8 mouse cellular contexts compared by ENCODE assay signal in genomic region chr14:105730786-105731185, GRCm38 (mm10).
DNase-seq lines count a peak whose midpoint lies in the region; ATAC-seq lines count a peak whose summit lies in the region.

No protein-coding gene starts in this region.

- no peak overlapping the region for H3K9ac ChIP-seq in embryonic facial prominence, embryonic 14.5 days (ENCODE audit: low read depth, low read length)
- H3K9ac ChIP-seq in hindbrain, embryonic 14.5 days, result no peak overlapping the region
- no peak overlapping the region for H3K9ac ChIP-seq in liver, embryonic 13.5 days
- H3K9ac ChIP-seq in neural tube, embryonic 12.5 days, result no peak overlapping the region

- peaks cover 29% of the 10 kb centered on the region for H3K4me1 ChIP-seq in embryonic facial prominence, embryonic 14.5 days (ENCODE audit: control insufficient read depth, insufficient read depth, low read length)
- peaks cover 18% of the 10 kb centered on the region for H3K4me1 ChIP-seq in hindbrain, embryonic 14.5 days (replicated peaks; ENCODE audit: control insufficient read depth, insufficient read depth, low read length)
- peaks cover 12% of the 10 kb centered on the region for H3K4me1 ChIP-seq in liver, embryonic 13.5 days (replicated peaks)
- H3K4me1 ChIP-seq in neural tube, embryonic 12.5 days, result peaks cover 21% of the 10 kb centered on the region

- H3K4me2 ChIP-seq in embryonic facial prominence, embryonic 14.5 days (ENCODE audit: low read depth, low read length), result peak overlapping the region; percentile 19; the same call in 1 of the 2 replicates
- peak overlapping the region; percentile 58 for H3K4me2 ChIP-seq in hindbrain, embryonic 14.5 days (replicated peaks)
- no peak overlapping the region for H3K4me2 ChIP-seq in liver, embryonic 13.5 days
- H3K4me2 ChIP-seq in neural tube, embryonic 12.5 days (replicated peaks), result 0 out of 2 replicates have a peak overlapping the region, but pooled peaks have one; percentile 2

- DNase-seq in adrenal gland, postnatal 14 days, result peak; percentile 45
- DNase-seq in adrenal gland, adult 18-20 months (ENCODE audit: low spot score in 2 of 2), result no peak
- peak; percentile 5 for DNase-seq in adrenal gland, postnatal 25 days
- DNase-seq in embryonic facial prominence, embryonic 14.5 days (ENCODE audit: low spot score), result peak; percentile 69
- DNase-seq in hindbrain, embryonic 14.5 days (ENCODE audit: low spot score), result no peak
- DNase-seq in liver, embryonic 13.5 days, result peak; percentile 6
- no peak for DNase-seq in frontal cortex, postnatal 14 days (ENCODE audit: low spot score in 2 of 2)

- no peaks in the 10 kb centered on the region for H3K36me3 ChIP-seq in embryonic facial prominence, embryonic 14.5 days (ENCODE audit: control insufficient read depth, insufficient read depth, low read length)
- no peaks in the 10 kb centered on the region for H3K36me3 ChIP-seq in hindbrain, embryonic 14.5 days (replicated peaks; ENCODE audit: control insufficient read depth, insufficient read depth)
- no peaks in the 10 kb centered on the region for H3K36me3 ChIP-seq in liver, embryonic 13.5 days
- H3K36me3 ChIP-seq in neural tube, embryonic 12.5 days, result no peaks in the 10 kb centered on the region

- H3K9me3 ChIP-seq in embryonic facial prominence, embryonic 14.5 days (ENCODE audit: control insufficient read depth, low read length), result no peaks in the 10 kb centered on the region
- no peaks in the 10 kb centered on the region for H3K9me3 ChIP-seq in hindbrain, embryonic 14.5 days (ENCODE audit: control insufficient read depth, low read length)
- H3K9me3 ChIP-seq in liver, embryonic 13.5 days (replicated peaks), result no peaks in the 10 kb centered on the region
- no peaks in the 10 kb centered on the region for H3K9me3 ChIP-seq in neural tube, embryonic 12.5 days

- no peak overlapping the region for H3K4me3 ChIP-seq in embryonic facial prominence, embryonic 14.5 days (ENCODE audit: low read depth, low read length)
- H3K4me3 ChIP-seq in hindbrain, embryonic 14.5 days (replicated peaks; ENCODE audit: low read length), result no peak overlapping the region
- no peak overlapping the region for H3K4me3 ChIP-seq in liver, embryonic 13.5 days (replicated peaks)
- no peak overlapping the region for H3K4me3 ChIP-seq in neural tube, embryonic 12.5 days

- no peaks in the 10 kb centered on the region for H3K27me3 ChIP-seq in embryonic facial prominence, embryonic 14.5 days (replicated peaks; ENCODE audit: control insufficient read depth, insufficient read depth, low read length)
- H3K27me3 ChIP-seq in hindbrain, embryonic 14.5 days (ENCODE audit: control insufficient read depth, insufficient read depth, low read length), result no peaks in the 10 kb centered on the region
- H3K27me3 ChIP-seq in liver, embryonic 13.5 days, result no peaks in the 10 kb centered on the region
- no peaks in the 10 kb centered on the region for H3K27me3 ChIP-seq in neural tube, embryonic 12.5 days (replicated peaks)

- WGBS in embryonic facial prominence, embryonic 14.5 days, result 11% methylated on average over 4 of the region's 4 CpGs
- 11% methylated on average over 4 of the region's 4 CpGs for WGBS in hindbrain, embryonic 14.5 days
- WGBS in liver, embryonic 13.5 days (ENCODE audit: insufficient replicate concordance), result 16% methylated on average over 4 of the region's 4 CpGs
- WGBS in neural tube, embryonic 12.5 days, result 16% methylated on average over 4 of the region's 4 CpGs

- no peak overlapping the region for H3K27ac ChIP-seq in embryonic facial prominence, embryonic 14.5 days (replicated peaks; ENCODE audit: low read depth, low read length)
- no peak overlapping the region for H3K27ac ChIP-seq in hindbrain, embryonic 14.5 days
- no peak overlapping the region for H3K27ac ChIP-seq in liver, embryonic 13.5 days
- no peak overlapping the region for H3K27ac ChIP-seq in neural tube, embryonic 12.5 days

- peak; percentile 60; the same call in 1 of the 2 replicates for ATAC-seq in embryonic facial prominence, embryonic 14.5 days (ENCODE audit: low read depth)
- ATAC-seq in hindbrain, embryonic 14.5 days (ENCODE audit: low FRiP score), result peak; percentile 35; the same call in 1 of the 2 replicates
- 0 out of 2 replicates have a peak, but pooled peaks have one; percentile 63 for ATAC-seq in liver, embryonic 13.5 days (ENCODE audit: low read depth)
- 0 out of 2 replicates have a peak, but pooled peaks have one; percentile 31 for ATAC-seq in neural tube, embryonic 12.5 days (ENCODE audit: low FRiP score, low read depth)

Comparison
In these comparisons a context has a peak if more than half of its experiments do, and no peak if none do; other contexts are left out.
1. DNase-seq: peak in adrenal gland, postnatal 14 days (single experiment), adrenal gland, postnatal 25 days (single experiment), embryonic facial prominence, embryonic 14.5 days (single experiment) and liver, embryonic 13.5 days (single experiment); none in adrenal gland, adult 18-20 months (0 of 2), hindbrain, embryonic 14.5 days (single experiment) and frontal cortex, postnatal 14 days (0 of 2).
2. Peak in every context shown above with its lines, with median percentiles within 50 percentile points of each other: ATAC-seq.